20 mouse cellular contexts compared by ENCODE assay signal in the genomic region with DNA sequence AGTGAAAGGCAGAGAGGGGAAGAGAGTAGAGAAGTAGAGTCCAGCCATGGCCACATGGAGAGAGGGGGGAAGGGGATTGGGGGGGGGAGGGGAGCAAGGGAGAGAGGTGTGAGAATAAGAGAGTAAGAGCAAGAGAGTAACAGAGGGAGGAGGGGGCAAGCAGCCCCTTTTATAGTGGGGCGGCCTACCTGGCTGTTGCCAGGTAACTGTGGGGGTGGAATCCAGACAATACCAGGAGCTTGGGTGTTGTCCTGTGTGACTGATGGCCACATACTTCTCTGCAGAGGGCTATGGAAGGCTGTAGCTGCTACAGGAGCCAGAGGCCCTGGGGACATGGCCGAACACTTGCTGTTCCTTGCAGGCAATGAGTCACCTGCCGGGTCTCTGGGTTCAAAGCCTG.
"Had no signal": no experiment of that assay in that cellular context is flagged by ENCODE, and none has a peak within 500 bp of the region (broad histone marks: within the 10 kb centered on the region; RNA-seq: fewer than 3 reads in every experiment).

No protein-coding gene starts in this region.

- DNase-seq: kidney, adult 9 months; kidney, postnatal 14 days; kidney, postnatal 4 days; left cerebral cortex, postnatal 4 days; liver, postnatal 0 days; lung, embryonic 14.5 days; right cerebral cortex, adult 18-20 months; right cerebral cortex, postnatal 14 days; right cerebral cortex, postnatal 4 days; thymus, adult 2 months; thymus, postnatal 14 days; thymus, postnatal 4 days had no signal

- H3K4me3 ChIP-seq: limb, embryonic 12.5 days; limb, embryonic 15.5 days; myocyte had no signal

- H3K36me3 ChIP-seq: limb, embryonic 12.5 days; limb, embryonic 15.5 days had no signal

- ATAC-seq: liver, postnatal 0 days; lung, postnatal 0 days had no signal

- H3K4me1 ChIP-seq: limb, embryonic 15.5 days had no signal

- H3K27me3 ChIP-seq: limb, embryonic 12.5 days; limb, embryonic 15.5 days had no signal

- H3K4me2 ChIP-seq: limb, embryonic 12.5 days; limb, embryonic 15.5 days; liver, embryonic 11.5 days; lung, embryonic 14.5 days had no signal

- H3K9ac ChIP-seq: limb, embryonic 12.5 days; limb, embryonic 15.5 days; liver, embryonic 14.5 days; liver, postnatal 0 days; lung, embryonic 14.5 days had no signal

- H3K27ac ChIP-seq: limb, embryonic 12.5 days; limb, embryonic 15.5 days; liver, embryonic 14.5 days; macrophage; stomach, postnatal 0 days had no signal

- H3K9me3 ChIP-seq: limb, embryonic 12.5 days; limb, embryonic 15.5 days had no signal
